Mouse (Mus musculus) liver, embryonic 16.5 days (tissue): ENCODE data around the gene Slc35f6. TPM values are rescaled to one million over a fixed set of nuclear protein-coding genes. Genes with fewer than 3 reads are reported as not detected.

ENCODE experiments used
- ATAC-seq: fragments of 200-750 bp; cut with Nextera tagmentation; 2 replicates; pipeline ENCODE4 v1.8.0; 2017; ENCODE audit warnings: low read depth, mild to moderate bottlenecking, moderate number of reproducible peaks, moderate library complexity
- H3K27ac ChIP-seq: fragments of 300-500 bp; sonication (generic); 2 replicates; pipeline ENCODE4 v1.5.1; 2014; ENCODE audit warnings: mild to moderate bottlenecking, low read length
- H3K27me3 ChIP-seq: fragments of 300-500 bp; sonication (generic); 2 replicates; pipeline ENCODE4 v1.6.1; 2014; ENCODE audit warnings: low read depth, low read length, mixed read lengths; ENCODE audit not compliant: control insufficient read depth, insufficient read depth
- H3K36me3 ChIP-seq: fragments of 300-500 bp; sonication (generic); 2 replicates; pipeline ENCODE4 v1.6.1; 2014; ENCODE audit warnings: mild to moderate bottlenecking; ENCODE audit not compliant: control insufficient read depth, insufficient read depth
- H3K4me1 ChIP-seq: fragments of 300-500 bp; sonication (generic); 2 replicates; pipeline ENCODE4 v1.6.1; 2014; ENCODE audit warnings: low read depth, low read length, mixed read lengths; ENCODE audit not compliant: control insufficient read depth
- H3K4me2 ChIP-seq: fragments of 300-500 bp; sonication (generic); 2 replicates; pipeline ENCODE4 v1.6.1; 2014; ENCODE audit warnings: low read depth, low read length, mixed read lengths
- H3K4me3 ChIP-seq: fragments of 300-500 bp; sonication (generic); 2 replicates; pipeline ENCODE4 v1.5.1; 2014; ENCODE audit warnings: low read depth, mild to moderate bottlenecking, low read length
- H3K9ac ChIP-seq: fragments of 300-500 bp; sonication (generic); 2 replicates; pipeline ENCODE4 v1.6.1; 2014; ENCODE audit warnings: low read depth, low read length
- H3K9me3 ChIP-seq: fragments of 300-500 bp; sonication (generic); replicated peaks from 2 replicates; pipeline ENCODE4 v1.6.1; 2016; ENCODE audit warnings: low read length; ENCODE audit not compliant: control insufficient read depth
- WGBS: fragments of 180-500 bp; shearing (Covaris S2); extraction: QIAGEN DNeasy Blood & Tissue Kit; methylation state at CpG from one replicate; pipeline ENCODE4 v1.1.7; 2014; ENCODE audit not compliant: insufficient replicate concordance; 5-methylcytosine and 5-hydroxymethylcytosine counted together
- polyA plus RNA-seq: library from polyadenylated mRNA; unstranded; fragments of >200 nt; fragmentation: Nextera tagmentation; extraction: Ambion mirVana; gene quantifications from 2 replicates; pipeline ENCODE4 v1.2.1, GENCODE M21; 2015

Gene Slc35f6
- polyA plus RNA-seq, 1 experiment from 2014 or later, result 10.5 TPM

- Histone ChIP-seq H3K9me3 (no peaks in the 10 kb centered on the region), H3K36me3 (no peaks in the 10 kb centered on the region), H3K27ac (no peak overlapping the region), H3K4me3 (no peak overlapping the region), H3K4me2 (no peak overlapping the region), H3K4me1 (peaks cover 7% of the 10 kb centered on the region; the same call in 1 of the 2 replicates), H3K9ac (no peak overlapping the region), H3K27me3 (no peaks in the 10 kb centered on the region)
- ATAC-seq, result no peak
- 54% methylated on average over 8 of the region's 8 CpGs for WGBS
Measured at GRCm38 (mm10) chr5:30609918-30610645, 37.7 kb upstream of the Slc35f6 start.

GRCm38 (mm10) chr5:30611091-30611490 is 36.6 kb upstream of the Slc35f6 start:
- no peak overlapping the region for H3K4me2 ChIP-seq
- WGBS, result 67% methylated on average over 1 of the region's 1 CpGs
- H3K27ac ChIP-seq, result no peak overlapping the region
- no peak overlapping the region for H3K4me3 ChIP-seq
- no peaks in the 10 kb centered on the region for H3K9me3 ChIP-seq
- H3K36me3 ChIP-seq, result no peaks in the 10 kb centered on the region
- H3K27me3 ChIP-seq, result no peaks in the 10 kb centered on the region
- H3K9ac ChIP-seq, result no peak overlapping the region
- peaks cover 8% of the 10 kb centered on the region; the same call in 1 of the 2 replicates for H3K4me1 ChIP-seq
- no peak for ATAC-seq

- no peaks in the 10 kb centered on the region for H3K36me3 ChIP-seq
Measured at GRCm38 (mm10) chr5:30611689-30612088, 36.0 kb upstream of the Slc35f6 start.

GRCm38 (mm10) chr5:30612575-30612974 is 35.2 kb upstream of the Slc35f6 start:
- WGBS, result 65% methylated on average over 4 of the region's 4 CpGs
- Histone ChIP-seq H3K4me1 (peaks cover 12% of the 10 kb centered on the region), H3K9me3 (no peaks in the 10 kb centered on the region), H3K9ac (no peak overlapping the region), H3K4me3 (no peak overlapping the region), H3K4me2 (no peak overlapping the region), H3K27me3 (no peaks in the 10 kb centered on the region), H3K27ac (no peak overlapping the region), H3K36me3 (no peaks in the 10 kb centered on the region)
- no peak for ATAC-seq

More at GRCm38 (mm10) chr5:30611689-30612088, 36.0 kb upstream of the Slc35f6 start:
- H3K4me2 ChIP-seq, result no peak overlapping the region
- peaks cover 10% of the 10 kb centered on the region; the same call in 1 of the 2 replicates for H3K4me1 ChIP-seq
- H3K9me3 ChIP-seq, result no peaks in the 10 kb centered on the region
- H3K9ac ChIP-seq, result no peak overlapping the region
- H3K4me3 ChIP-seq, result no peak overlapping the region
- no peaks in the 10 kb centered on the region for H3K27me3 ChIP-seq
- ATAC-seq, result no peak
- no peak overlapping the region for H3K27ac ChIP-seq
- WGBS, result 28% methylated on average over 3 of the region's 3 CpGs

- WGBS, result 69% methylated on average over 8 of the region's 8 CpGs
- Histone ChIP-seq H3K27ac (no peak overlapping the region), H3K4me2 (no peak overlapping the region)
Measured at GRCm38 (mm10) chr5:30613242-30613641, 34.5 kb upstream of the Slc35f6 start.

GRCm38 (mm10) chr5:30614221-30614620 is 33.5 kb upstream of the Slc35f6 start:
- Histone ChIP-seq H3K4me1 (peaks cover 12% of the 10 kb centered on the region), H3K4me2 (no peak overlapping the region), H3K9me3 (no peaks in the 10 kb centered on the region), H3K36me3 (no peaks in the 10 kb centered on the region), H3K9ac (no peak overlapping the region), H3K27me3 (no peaks in the 10 kb centered on the region), H3K4me3 (no peak overlapping the region), H3K27ac (no peak overlapping the region)
- peak; percentile 42 for ATAC-seq
- WGBS, result 25% methylated on average over 1 of the region's 1 CpGs

More at GRCm38 (mm10) chr5:30613242-30613641, 34.5 kb upstream of the Slc35f6 start:
- Histone ChIP-seq H3K9ac (no peak overlapping the region), H3K36me3 (no peaks in the 10 kb centered on the region), H3K9me3 (no peaks in the 10 kb centered on the region), H3K4me1 (peaks cover 12% of the 10 kb centered on the region), H3K4me3 (no peak overlapping the region), H3K27me3 (no peaks in the 10 kb centered on the region)
- ATAC-seq, result no peak

GRCm38 (mm10) chr5:30615416-30615815 is 32.3 kb upstream of the Slc35f6 start:
- ATAC-seq, result peak; percentile 70
- Histone ChIP-seq H3K4me3 (no peak overlapping the region), H3K36me3 (no peaks in the 10 kb centered on the region), H3K27me3 (no peaks in the 10 kb centered on the region), H3K4me2 (no peak overlapping the region), H3K27ac (no peak overlapping the region), H3K4me1 (peaks cover 12% of the 10 kb centered on the region), H3K9me3 (no peaks in the 10 kb centered on the region), H3K9ac (no peak overlapping the region)
- 39% methylated on average over 6 of the region's 6 CpGs for WGBS

GRCm38 (mm10) chr5:30615819-30616218 is 31.9 kb upstream of the Slc35f6 start:
- H3K27me3 ChIP-seq, result peaks cover 3% of the 10 kb centered on the region; the same call in 1 of the 2 replicates
- no peak overlapping the region for H3K4me2 ChIP-seq
- H3K4me1 ChIP-seq, result peaks cover 12% of the 10 kb centered on the region
- WGBS, result 48% methylated on average over 4 of the region's 4 CpGs
- H3K27ac ChIP-seq, result no peak overlapping the region
- H3K36me3 ChIP-seq, result no peaks in the 10 kb centered on the region
- H3K4me3 ChIP-seq, result no peak overlapping the region
- H3K9me3 ChIP-seq, result no peaks in the 10 kb centered on the region
- no peak for ATAC-seq
- no peak overlapping the region for H3K9ac ChIP-seq

GRCm38 (mm10) chr5:30616644-30617043 is 31.1 kb upstream of the Slc35f6 start:
- Histone ChIP-seq H3K4me1 (peaks cover 12% of the 10 kb centered on the region), H3K36me3 (no peaks in the 10 kb centered on the region), H3K27ac (no peak overlapping the region), H3K4me2 (no peak overlapping the region), H3K4me3 (no peak overlapping the region), H3K9me3 (no peaks in the 10 kb centered on the region), H3K27me3 (peaks cover 11% of the 10 kb centered on the region), H3K9ac (no peak overlapping the region)
- ATAC-seq, result no peak
- 22% methylated on average over 3 of the region's 3 CpGs for WGBS
